Mouse (Mus musculus): ENCODE measurements around the gene Kcnip4.

Kcnip4 gene

GRCm38 (mm10) chr5:48583431-48583830, 941.3 kb downstream of the Kcnip4 start:
- DNase-seq (ENCODE audit: low spot score): no peak

- no peak for DNase-seq (ENCODE audit: low spot score)
Measured at GRCm38 (mm10) chr5:48563996-48564587, 960.6 kb downstream of the Kcnip4 start.

GRCm38 (mm10) chr5:48551753-48552152, 973.0 kb downstream of the Kcnip4 start:
- DNase-seq (ENCODE audit: low spot score): no peak

- DNase-seq (ENCODE audit: low spot score): no peak
Measured at GRCm38 (mm10) chr5:48545825-48546224, 978.9 kb downstream of the Kcnip4 start.

GRCm38 (mm10) chr5:48544784-48545734, 979.6 kb downstream of the Kcnip4 start:
- DNase-seq (ENCODE audit: low spot score): no peak

- no peak for DNase-seq (ENCODE audit: low spot score)
Measured at GRCm38 (mm10) chr5:48518035-48518434, 1006.7 kb downstream of the Kcnip4 start.

- no peak for DNase-seq (ENCODE audit: low spot score)
Measured at GRCm38 (mm10) chr5:48513354-48513753, 1011.4 kb downstream of the Kcnip4 start.

- DNase-seq (ENCODE audit: low spot score): no peak
Measured at GRCm38 (mm10) chr5:48511357-48511756, 1013.4 kb downstream of the Kcnip4 start.

- no peak for DNase-seq (ENCODE audit: low spot score)
Measured at GRCm38 (mm10) chr5:48510241-48510640, 1014.5 kb downstream of the Kcnip4 start.

- no peak for DNase-seq (ENCODE audit: low spot score)
Measured at GRCm38 (mm10) chr5:48509194-48509930, 1015.3 kb downstream of the Kcnip4 start.

- no peak for DNase-seq (ENCODE audit: low spot score)
Measured at GRCm38 (mm10) chr5:48503094-48503493, 1021.6 kb downstream of the Kcnip4 start.

- DNase-seq (ENCODE audit: low spot score): no peak
Measured at GRCm38 (mm10) chr5:48502442-48502841, 1022.3 kb downstream of the Kcnip4 start.

GRCm38 (mm10) chr5:48500204-48500603, 1024.5 kb downstream of the Kcnip4 start:
- no peak for DNase-seq (ENCODE audit: low spot score)

- DNase-seq (ENCODE audit: low spot score): no peak
Measured at GRCm38 (mm10) chr5:48490864-48491477, 1033.7 kb downstream of the Kcnip4 start.

- DNase-seq (ENCODE audit: low spot score): no peak
Measured at GRCm38 (mm10) chr5:48489549-48490288, 1035.0 kb downstream of the Kcnip4 start.

GRCm38 (mm10) chr5:48483112-48483511, 1041.6 kb downstream of the Kcnip4 start:
- no peak for DNase-seq (ENCODE audit: low spot score)

GRCm38 (mm10) chr5:48460221-48460620, 1064.5 kb downstream of the Kcnip4 start:
- no peak for DNase-seq (ENCODE audit: low spot score)

- DNase-seq (ENCODE audit: low spot score): no peak
Measured at GRCm38 (mm10) chr5:48448888-48449287, 1075.8 kb downstream of the Kcnip4 start.

GRCm38 (mm10) chr5:48430459-48430858, 1094.2 kb downstream of the Kcnip4 start:
- DNase-seq (ENCODE audit: low spot score): no peak

- no peak for DNase-seq (ENCODE audit: low spot score)
Measured at GRCm38 (mm10) chr5:48421957-48422356, 1102.8 kb downstream of the Kcnip4 start.

GRCm38 (mm10) chr5:48419741-48420140, 1105.0 kb downstream of the Kcnip4 start:
- no peak for DNase-seq (ENCODE audit: low spot score)

Data from spleen, adult 12 weeks (tissue).